Mouse (Mus musculus) adipocyte (in vitro differentiated cells): ENCODE data around the gene Foxf1.

Experiments
- DNase-seq: peaks from one replicate; pipeline ENCODE4 v3.0.0-alpha.2; 2016; ENCODE audit warnings: low spot score

The Foxf1 gene

DNA sequence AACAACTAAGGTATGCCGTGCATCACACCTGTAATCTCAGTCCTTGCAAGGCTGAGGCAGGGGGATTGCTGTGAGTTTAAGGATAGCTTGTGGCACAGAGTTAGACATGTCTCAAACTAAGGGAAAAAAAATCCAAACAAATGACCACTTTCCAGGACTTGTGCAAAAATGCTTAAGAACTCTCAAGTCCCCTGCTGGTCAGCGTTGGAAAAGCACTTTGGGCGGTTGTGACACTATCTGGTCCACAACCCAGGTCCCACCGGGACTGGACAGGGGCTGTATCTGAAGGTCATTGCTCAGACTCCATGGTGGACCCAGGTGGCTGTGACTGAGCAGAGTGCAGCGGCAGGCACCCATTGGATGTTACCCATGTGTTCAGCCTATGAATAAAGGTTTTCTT is 46.3 kb downstream of the Foxf1 start:
- no peak for DNase-seq

- no peak for DNase-seq
Measured at GRCm38 (mm10) chr8:121132961-121133513, 48.9 kb downstream of the Foxf1 start.

DNA sequence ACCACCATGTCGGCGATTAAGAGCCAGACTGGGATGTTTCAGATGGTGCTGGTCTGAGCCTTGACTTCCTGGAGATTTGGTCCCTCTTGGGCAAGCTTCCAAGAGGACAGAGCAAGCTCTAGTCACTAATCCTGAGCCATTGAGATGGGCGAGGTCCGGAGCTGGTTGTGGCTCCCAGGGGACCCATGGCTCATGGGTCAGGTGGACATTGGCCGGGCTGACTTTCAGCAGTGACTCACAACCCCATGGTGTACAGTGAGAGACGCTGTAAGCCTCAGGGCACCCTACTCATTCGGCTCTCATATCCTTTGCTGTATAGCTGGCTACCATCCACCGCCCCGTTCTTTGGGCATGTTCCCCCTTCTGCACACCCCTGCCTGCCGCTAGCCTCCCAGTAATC is 49.9 kb downstream of the Foxf1 start:
- peak; percentile 38 for DNase-seq

- DNase-seq, result no peak
Measured at GRCm38 (mm10) chr8:121134512-121134911, 50.3 kb downstream of the Foxf1 start.

GRCm38 (mm10) chr8:121136856-121137255 is 52.7 kb downstream of the Foxf1 start:
- DNase-seq, result no peak
